Mouse (Mus musculus): ENCODE measurements around the gene Pias4. TPM values are rescaled to one million over a fixed set of nuclear protein-coding genes. Genes with fewer than 3 reads are reported as not detected.
A peak's percentile ranks its signal among the peaks of the same experiment; 100 is the strongest.

The Pias4 gene
- polyA plus RNA-seq, 1 experiment from 2014 or later = 40.8 TPM

- WGBS = under 1% methylated on average over 56 of the region's 56 CpGs
- DNase-seq (ENCODE audit: low spot score) = peak; percentile 97
Measured at GRCm38 (mm10) chr10:81105565-81106112, 62.1 kb downstream of the Pias4 start, which contains the start of gene Map2k2. Map2k2 (plus strand) TSS chr10:81105915.

More at GRCm38 (mm10) chr10:81105565-81106112, 62.1 kb downstream of the Pias4 start, which contains the start of gene Map2k2:
- Histone ChIP-seq H3K27me3 (replicated peaks; ENCODE audit: control insufficient read depth, insufficient read depth, low read length) (no peaks in the 10 kb centered on the region), H3K4me3 (ENCODE audit: low read depth, low read length) (peak within 1 kb of the TSS; percentile 98), H3K4me2 (ENCODE audit: low read length) (peak within 1 kb of the TSS; percentile 49), H3K9me3 (ENCODE audit: control insufficient read depth, low read length) (no peaks in the 10 kb centered on the region), H3K4me1 (replicated peaks; ENCODE audit: control insufficient read depth, insufficient read depth, low read length) (peaks cover 13% of the 10 kb centered on the region), H3K27ac (ENCODE audit: low read depth) (peak within 1 kb of the TSS; percentile 99), H3K36me3 (ENCODE audit: control insufficient read depth, insufficient read depth, low read length) (peaks cover 26% of the 10 kb centered on the region), H3K9ac (ENCODE audit: low read length) (peak within 1 kb of the TSS; percentile 99)
- peak; percentile 94 for ATAC-seq (replicated peaks; ENCODE audit: low FRiP score, low TSS enrichment, low read depth)

Small RNAs within 50 kb of the gene (microRNA-seq; reads per million reads assigned to microRNA genes)
- not detected for gene Mir5615-1
- gene Mir5615-2 = not detected

Other genes with a start within 250 kb of the Pias4 start
- gene Lmnb2, start 249.7 kb downstream of the Pias4 start, polyA plus RNA-seq (2014; fragmentation: Nextera tagmentation; extraction: Ambion mirVana) = 15.5 and 18.3 TPM in 2 replicates
- 18.2 and 21.2 TPM in 2 replicates for gene Gadd45b, start 237.8 kb downstream of the Pias4 start, polyA plus RNA-seq (2014; fragmentation: Nextera tagmentation; extraction: Ambion mirVana)
- gene Gng7, start 153.0 kb downstream of the Pias4 start, polyA plus RNA-seq (2014; fragmentation: Nextera tagmentation; extraction: Ambion mirVana) = 4.7 and 4.8 TPM in 2 replicates
- 0.65 and 1.0 TPM in 2 replicates for gene Diras1, start 142.3 kb downstream of the Pias4 start, polyA plus RNA-seq (2014; fragmentation: Nextera tagmentation; extraction: Ambion mirVana)
- gene Slc39a3, start 130.5 kb downstream of the Pias4 start, polyA plus RNA-seq (2014; fragmentation: Nextera tagmentation; extraction: Ambion mirVana) = 13.1 and 13.7 TPM in 2 replicates
- 171 and 181 TPM in 2 replicates for gene Sgta, start 107.7 kb downstream of the Pias4 start, polyA plus RNA-seq (2014; fragmentation: Nextera tagmentation; extraction: Ambion mirVana)
- gene Thop1, start 97.9 kb downstream of the Pias4 start, polyA plus RNA-seq (2014; fragmentation: Nextera tagmentation; extraction: Ambion mirVana) = 53.2 and 54.1 TPM in 2 replicates
- gene Creb3l3, start 69.0 kb downstream of the Pias4 start, polyA plus RNA-seq (2014; fragmentation: Nextera tagmentation; extraction: Ambion mirVana) = 0.65 and 1.0 TPM in 2 replicates
- 174 and 185 TPM in 2 replicates for gene Map2k2, start 62.0 kb downstream of the Pias4 start, polyA plus RNA-seq (2014; fragmentation: Nextera tagmentation; extraction: Ambion mirVana)
- 23.2 and 28.7 TPM in 2 replicates for gene Zbtb7a, start 32.7 kb downstream of the Pias4 start, polyA plus RNA-seq (2014; fragmentation: Nextera tagmentation; extraction: Ambion mirVana)
- gene Eef2, start 8.7 kb upstream of the Pias4 start, polyA plus RNA-seq (2014; fragmentation: Nextera tagmentation; extraction: Ambion mirVana) = 484 and 490 TPM in 2 replicates
- gene Dapk3, start 15.1 kb upstream of the Pias4 start, polyA plus RNA-seq (2014; fragmentation: Nextera tagmentation; extraction: Ambion mirVana) = 57.8 and 58.8 TPM in 2 replicates
- not detected in 2 replicates for gene 4930442H23Rik, start 15.9 kb upstream of the Pias4 start, polyA plus RNA-seq (2014; fragmentation: Nextera tagmentation; extraction: Ambion mirVana)
- 0.22 TPM in 2 replicates for gene Nmrk2, start 34.1 kb upstream of the Pias4 start, polyA plus RNA-seq (2014; fragmentation: Nextera tagmentation; extraction: Ambion mirVana)
- 2.2 and 2.8 TPM in 2 replicates for gene Atcay, start 62.9 kb upstream of the Pias4 start, polyA plus RNA-seq (2014; fragmentation: Nextera tagmentation; extraction: Ambion mirVana)
- 6.9 and 8.1 TPM in 2 replicates for gene Zfr2, start 65.2 kb upstream of the Pias4 start, polyA plus RNA-seq (2014; fragmentation: Nextera tagmentation; extraction: Ambion mirVana)
- gene Matk, start 85.0 kb upstream of the Pias4 start, polyA plus RNA-seq (2014; fragmentation: Nextera tagmentation; extraction: Ambion mirVana) = 2.5 and 4.1 TPM in 2 replicates
- gene Mrpl54, start 99.0 kb upstream of the Pias4 start, polyA plus RNA-seq (2014; fragmentation: Nextera tagmentation; extraction: Ambion mirVana) = 253 and 260 TPM in 2 replicates
- 51.0 and 51.7 TPM in 2 replicates for gene Apba3, start 99.0 kb upstream of the Pias4 start, polyA plus RNA-seq (2014; fragmentation: Nextera tagmentation; extraction: Ambion mirVana)
- gene Tjp3, start 123.7 kb upstream of the Pias4 start, polyA plus RNA-seq (2014; fragmentation: Nextera tagmentation; extraction: Ambion mirVana) = 35.1 and 44.4 TPM in 2 replicates
- gene Pip5k1c, start 125.0 kb upstream of the Pias4 start, polyA plus RNA-seq (2014; fragmentation: Nextera tagmentation; extraction: Ambion mirVana) = 57.3 and 57.5 TPM in 2 replicates
- gene Cactin, start 153.2 kb upstream of the Pias4 start, polyA plus RNA-seq (2014; fragmentation: Nextera tagmentation; extraction: Ambion mirVana) = 26.0 and 27.7 TPM in 2 replicates
- gene Tbxa2r, start 160.8 kb upstream of the Pias4 start, polyA plus RNA-seq (2014; fragmentation: Nextera tagmentation; extraction: Ambion mirVana) = 22.3 and 23.6 TPM in 2 replicates
- gene Gipc3, start 175.3 kb upstream of the Pias4 start, polyA plus RNA-seq (2014; fragmentation: Nextera tagmentation; extraction: Ambion mirVana) = 0.07 and 0.11 TPM in 2 replicates
- 85.0 and 86.8 TPM in 2 replicates for gene Hmg20b, start 182.6 kb upstream of the Pias4 start, polyA plus RNA-seq (2014; fragmentation: Nextera tagmentation; extraction: Ambion mirVana)
- 4.8 and 6.9 TPM in 2 replicates for gene Mfsd12, start 189.6 kb upstream of the Pias4 start, polyA plus RNA-seq (2014; fragmentation: Nextera tagmentation; extraction: Ambion mirVana)
- gene 4930404N11Rik, start 197.9 kb upstream of the Pias4 start, polyA plus RNA-seq (2014; fragmentation: Nextera tagmentation; extraction: Ambion mirVana) = 0.58 and 0.59 TPM in 2 replicates
- 93.3 and 93.9 TPM in 2 replicates for gene Fzr1, start 210.6 kb upstream of the Pias4 start, polyA plus RNA-seq (2014; fragmentation: Nextera tagmentation; extraction: Ambion mirVana)
- gene Dohh, start 216.5 kb upstream of the Pias4 start, polyA plus RNA-seq (2014; fragmentation: Nextera tagmentation; extraction: Ambion mirVana) = 70.7 and 70.8 TPM in 2 replicates
- gene Gm48551, start 216.5 kb upstream of the Pias4 start, polyA plus RNA-seq (2014; fragmentation: Nextera tagmentation; extraction: Ambion mirVana) = 2.4 and 4.2 TPM in 2 replicates
- gene Gm48552, start 221.1 kb upstream of the Pias4 start, polyA plus RNA-seq (2014; fragmentation: Nextera tagmentation; extraction: Ambion mirVana) = 0.37 and 0.44 TPM in 2 replicates
- 99.8 and 125 TPM in 2 replicates for gene Smim24, start 225.1 kb upstream of the Pias4 start, polyA plus RNA-seq (2014; fragmentation: Nextera tagmentation; extraction: Ambion mirVana)